Mouse (Mus musculus): ENCODE results near the gene AY358078. TPM values are rescaled to one million over a fixed set of nuclear protein-coding genes. Genes with fewer than 3 reads are reported as not detected.
"Not testable (repeated sequence)": the region's sequence is repeated elsewhere in the genome, so short reads cannot be mapped to it uniquely, and the experiment has no call there.

AY358078 gene
- polyA plus RNA-seq, 1 experiment from 2014 or later = not detected

DNA sequence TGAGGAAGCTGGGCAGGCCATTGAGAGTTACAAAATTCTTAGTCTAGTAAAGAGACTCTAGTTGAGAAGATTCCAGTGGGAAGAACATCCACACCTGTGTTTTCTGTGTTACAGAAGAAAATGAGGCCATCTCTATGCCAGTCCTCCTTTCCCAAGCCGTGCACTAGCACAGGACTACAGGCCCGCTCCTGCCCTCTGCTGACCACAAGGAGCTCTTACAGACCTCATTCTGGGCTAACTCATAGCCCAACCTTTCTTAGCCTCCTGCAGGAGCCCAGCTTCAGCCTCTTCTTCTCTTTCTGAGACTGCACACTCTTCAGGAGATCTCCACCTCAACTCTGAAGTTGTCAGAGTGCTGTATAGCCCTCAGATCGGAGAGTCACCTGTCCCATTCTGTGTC, 51.2 kb downstream of the AY358078 start:
- H3K4me3 ChIP-seq (ENCODE audit: low read depth, low read length); H3K36me3 ChIP-seq (ENCODE audit: control insufficient read depth, insufficient read depth, low read length); H3K9ac ChIP-seq (ENCODE audit: low read depth, low read length); H3K4me1 ChIP-seq (replicated peaks; ENCODE audit: control insufficient read depth, insufficient read depth, low read length); H3K9me3 ChIP-seq (ENCODE audit: control insufficient read depth, low read length); H3K4me2 ChIP-seq (replicated peaks; ENCODE audit: low read depth, low read length); H3K27ac ChIP-seq (ENCODE audit: low read depth, low read length); H3K27me3 ChIP-seq (ENCODE audit: control insufficient read depth, insufficient read depth, low read length); ATAC-seq (ENCODE audit: low FRiP score): not testable (repeated sequence)
- DNase-seq (ENCODE audit: low spot score) = peak; percentile 22
- 53% methylated on average over 3 of the region's 3 CpGs for WGBS

DNA sequence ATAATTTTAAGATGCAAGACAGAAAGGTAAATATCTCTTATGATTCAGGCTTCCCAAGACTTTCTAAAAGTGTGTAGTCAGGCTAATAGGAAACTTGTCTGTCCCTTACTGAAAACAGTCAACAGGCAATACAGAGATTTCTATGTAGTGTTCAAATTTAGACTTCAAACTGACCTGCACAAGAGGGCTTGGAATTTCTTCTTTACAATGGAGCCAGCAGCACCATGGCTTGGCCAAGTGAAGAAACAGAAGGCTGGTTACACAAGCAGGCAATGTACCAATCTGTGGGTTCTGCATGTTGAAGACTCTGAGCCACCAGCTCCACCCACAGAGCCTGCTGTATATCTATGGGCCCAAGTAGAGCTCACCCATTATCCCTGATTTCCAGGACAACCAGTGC, 53.6 kb downstream of the AY358078 start, which contains the start of gene Ear6:
Ear6 (plus strand) TSS at position 301 of the 400 bp plus-strand sequence.
- DNase-seq (ENCODE audit: low spot score) (no peak), ATAC-seq (ENCODE audit: low FRiP score) (no peak)
- no peaks in the 10 kb centered on the region for H3K4me1 ChIP-seq (replicated peaks; ENCODE audit: control insufficient read depth, insufficient read depth, low read length)
- H3K27me3 ChIP-seq (ENCODE audit: control insufficient read depth, insufficient read depth, low read length) = no peaks in the 10 kb centered on the region
- H3K4me3 ChIP-seq (ENCODE audit: low read depth, low read length) = no peak within 1 kb of the TSS
- no peaks in the 10 kb centered on the region for H3K9me3 ChIP-seq (ENCODE audit: control insufficient read depth, low read length)
- no peak within 1 kb of the TSS for H3K9ac ChIP-seq (ENCODE audit: low read depth, low read length)
- no peaks in the 10 kb centered on the region for H3K36me3 ChIP-seq (ENCODE audit: control insufficient read depth, insufficient read depth, low read length)
- no peak within 1 kb of the TSS for H3K27ac ChIP-seq (ENCODE audit: low read depth, low read length)
- H3K4me2 ChIP-seq (replicated peaks; ENCODE audit: low read depth, low read length) = no peak within 1 kb of the TSS

DNA sequence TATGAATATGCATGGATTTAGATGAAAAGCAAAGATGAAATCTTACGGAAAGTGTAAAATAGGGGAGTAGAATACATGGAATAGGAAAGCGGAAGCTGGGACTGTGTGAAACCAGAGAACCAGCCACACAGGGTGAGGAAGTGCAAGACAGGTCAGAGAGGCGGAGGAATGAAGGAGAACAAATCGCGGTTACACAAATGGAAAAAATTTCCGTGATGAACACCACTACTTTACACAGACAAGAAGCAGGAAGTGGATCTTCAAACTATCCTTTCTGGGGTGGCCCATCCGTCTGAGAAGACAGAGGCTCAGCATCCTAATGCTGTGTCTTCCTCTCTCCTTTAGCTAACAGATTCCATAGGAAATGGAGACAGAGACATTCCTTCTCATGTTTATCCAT, 55.4 kb downstream of the AY358078 start:
- not testable (repeated sequence) for H3K36me3 ChIP-seq (ENCODE audit: control insufficient read depth, insufficient read depth, low read length); DNase-seq (ENCODE audit: low spot score); H3K4me3 ChIP-seq (ENCODE audit: low read depth, low read length); H3K4me1 ChIP-seq (replicated peaks; ENCODE audit: control insufficient read depth, insufficient read depth, low read length); H3K4me2 ChIP-seq (replicated peaks; ENCODE audit: low read depth, low read length); H3K27ac ChIP-seq (ENCODE audit: low read depth, low read length); H3K9me3 ChIP-seq (ENCODE audit: control insufficient read depth, low read length); H3K9ac ChIP-seq (ENCODE audit: low read depth, low read length); ATAC-seq (ENCODE audit: low FRiP score); H3K27me3 ChIP-seq (ENCODE audit: control insufficient read depth, insufficient read depth, low read length)
- WGBS = 86% methylated on average over 7 of the region's 7 CpGs

DNA sequence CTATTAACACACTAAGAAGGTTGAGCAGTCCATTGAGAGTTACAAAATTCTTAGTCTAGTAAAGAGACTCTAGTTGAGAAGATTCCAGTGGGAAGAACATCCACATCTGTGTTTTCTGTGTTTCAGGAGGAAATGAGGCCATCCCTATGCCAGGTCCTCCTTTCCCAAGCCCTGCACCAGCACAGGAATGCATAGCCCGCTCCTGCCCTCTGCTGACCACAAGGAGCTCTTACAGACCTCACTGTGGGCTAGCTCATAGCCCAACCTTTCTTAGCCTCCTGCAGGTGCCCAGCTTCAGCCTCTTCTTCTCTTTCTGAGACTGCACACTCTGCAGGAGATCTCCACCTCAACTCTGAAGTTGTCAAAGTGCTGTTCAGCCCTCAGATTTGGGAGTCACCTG, 63.8 kb downstream of the AY358078 start:
- 0% methylated on average over 1 of the region's 1 CpGs for WGBS
- not testable (repeated sequence) for H3K9ac ChIP-seq (ENCODE audit: low read depth, low read length); H3K4me1 ChIP-seq (replicated peaks; ENCODE audit: control insufficient read depth, insufficient read depth, low read length); H3K4me2 ChIP-seq (replicated peaks; ENCODE audit: low read depth, low read length); H3K4me3 ChIP-seq (ENCODE audit: low read depth, low read length); ATAC-seq (ENCODE audit: low FRiP score); H3K9me3 ChIP-seq (ENCODE audit: control insufficient read depth, low read length); H3K27me3 ChIP-seq (ENCODE audit: control insufficient read depth, insufficient read depth, low read length); H3K27ac ChIP-seq (ENCODE audit: low read depth, low read length); H3K36me3 ChIP-seq (ENCODE audit: control insufficient read depth, insufficient read depth, low read length)
- peak; percentile 32 for DNase-seq (ENCODE audit: low spot score)

DNA sequence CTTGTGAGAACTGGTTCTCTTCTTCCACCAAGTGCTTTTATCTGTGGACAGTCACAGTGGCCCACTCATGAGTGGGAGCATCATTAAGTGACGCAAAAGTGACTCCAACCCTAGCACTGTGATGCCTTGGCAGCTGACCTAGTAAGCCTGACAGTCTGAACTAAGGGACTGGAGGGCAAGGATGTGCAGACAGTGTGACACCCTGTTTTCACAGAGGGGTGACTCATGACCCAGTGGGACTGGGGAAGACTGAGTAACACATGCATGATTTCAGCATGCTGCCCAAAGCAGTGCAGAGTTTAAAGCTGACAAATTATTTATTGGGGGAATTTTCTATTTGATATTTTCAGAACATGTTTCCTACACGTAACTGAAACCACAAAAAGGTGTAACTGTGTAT, 70.9 kb downstream of the AY358078 start:
- H3K4me1 ChIP-seq (replicated peaks; ENCODE audit: control insufficient read depth, insufficient read depth, low read length) = no peaks in the 10 kb centered on the region
- DNase-seq (ENCODE audit: low spot score) = no peak
- no peak overlapping the region for H3K4me2 ChIP-seq (replicated peaks; ENCODE audit: low read depth, low read length)
- no peaks in the 10 kb centered on the region for H3K27me3 ChIP-seq (ENCODE audit: control insufficient read depth, insufficient read depth, low read length)
- no peak overlapping the region for H3K27ac ChIP-seq (ENCODE audit: low read depth, low read length)
- WGBS = 88% methylated on average over 2 of the region's 2 CpGs
- no peak overlapping the region for H3K4me3 ChIP-seq (ENCODE audit: low read depth, low read length)
- H3K9me3 ChIP-seq (ENCODE audit: control insufficient read depth, low read length) = no peaks in the 10 kb centered on the region
- H3K9ac ChIP-seq (ENCODE audit: low read depth, low read length) = no peak overlapping the region
- no peaks in the 10 kb centered on the region for H3K36me3 ChIP-seq (ENCODE audit: control insufficient read depth, insufficient read depth, low read length)
- no peak for ATAC-seq (ENCODE audit: low FRiP score)

DNA sequence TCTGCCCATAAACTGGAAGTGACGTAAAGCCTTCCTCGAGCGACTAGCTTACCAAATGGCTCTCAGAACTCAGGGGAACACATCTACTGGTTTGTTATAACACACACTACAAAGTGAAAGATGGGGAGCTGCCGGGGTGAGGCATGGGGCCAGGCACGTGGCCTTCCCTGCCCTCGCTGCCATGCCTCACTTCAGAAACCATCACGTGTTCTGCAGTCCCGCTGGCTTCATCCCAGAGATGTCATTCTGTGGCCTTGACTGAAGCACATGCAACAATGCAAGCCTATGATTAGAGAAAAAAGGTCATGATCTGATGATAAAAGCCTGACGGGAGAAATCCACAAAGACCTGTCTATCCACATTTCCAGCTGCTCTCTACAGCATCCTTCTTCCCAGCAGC, 71.9 kb downstream of the AY358078 start:
- WGBS = 84% methylated on average over 9 of the region's 9 CpGs
- no peak overlapping the region for H3K4me2 ChIP-seq (replicated peaks; ENCODE audit: low read depth, low read length)
- no peaks in the 10 kb centered on the region for H3K27me3 ChIP-seq (ENCODE audit: control insufficient read depth, insufficient read depth, low read length)

More for the DNA sequence above, 71.9 kb downstream of the AY358078 start:
- no peaks in the 10 kb centered on the region for H3K9me3 ChIP-seq (ENCODE audit: control insufficient read depth, low read length)
- no peak overlapping the region for H3K4me3 ChIP-seq (ENCODE audit: low read depth, low read length)
- no peak for ATAC-seq (ENCODE audit: low FRiP score)
- H3K9ac ChIP-seq (ENCODE audit: low read depth, low read length) = no peak overlapping the region
- DNase-seq (ENCODE audit: low spot score) = no peak
- H3K36me3 ChIP-seq (ENCODE audit: control insufficient read depth, insufficient read depth, low read length) = no peaks in the 10 kb centered on the region
- H3K4me1 ChIP-seq (replicated peaks; ENCODE audit: control insufficient read depth, insufficient read depth, low read length) = no peaks in the 10 kb centered on the region
- no peak overlapping the region for H3K27ac ChIP-seq (ENCODE audit: low read depth, low read length)

Other genes starting within 250 kb of the AY358078 start
- 0.13 TPM in 1 of 2 replicates, not detected in the other for gene Gm5622, start 247.3 kb upstream of the AY358078 start, polyA plus RNA-seq (2014; fragmentation: Nextera tagmentation; extraction: Ambion mirVana)
- not detected in 2 replicates for gene Gm17175, start 226.0 kb upstream of the AY358078 start, polyA plus RNA-seq (2014; fragmentation: Nextera tagmentation; extraction: Ambion mirVana)
- not detected in 2 replicates for gene Gm17174, start 207.9 kb upstream of the AY358078 start, polyA plus RNA-seq (2014; fragmentation: Nextera tagmentation; extraction: Ambion mirVana)
- gene Gm17078, start 188.7 kb upstream of the AY358078 start, polyA plus RNA-seq (2014; fragmentation: Nextera tagmentation; extraction: Ambion mirVana) = not detected in 2 replicates
- not detected in 2 replicates for gene Gm4181, start 164.4 kb upstream of the AY358078 start, polyA plus RNA-seq (2014; fragmentation: Nextera tagmentation; extraction: Ambion mirVana)
- gene Gm17079, start 104.6 kb upstream of the AY358078 start, polyA plus RNA-seq (2014; fragmentation: Nextera tagmentation; extraction: Ambion mirVana) = not detected in 2 replicates
- not detected in 2 replicates for gene Gm5800, start 82.9 kb upstream of the AY358078 start, polyA plus RNA-seq (2014; fragmentation: Nextera tagmentation; extraction: Ambion mirVana)
- not detected in 2 replicates for gene Ang4, start 26.5 kb upstream of the AY358078 start, polyA plus RNA-seq (2014; fragmentation: Nextera tagmentation; extraction: Ambion mirVana)
- not detected in 2 replicates for gene Ear6, start 53.7 kb downstream of the AY358078 start, polyA plus RNA-seq (2014; fragmentation: Nextera tagmentation; extraction: Ambion mirVana)
- 49.0 and 52.8 TPM in 2 replicates for gene Mettl17, start 84.8 kb downstream of the AY358078 start, polyA plus RNA-seq (2014; fragmentation: Nextera tagmentation; extraction: Ambion mirVana)
- gene Slc39a2, start 92.8 kb downstream of the AY358078 start, polyA plus RNA-seq (2014; fragmentation: Nextera tagmentation; extraction: Ambion mirVana) = 0.45 and 0.59 TPM in 2 replicates
- 11.8 and 12.3 TPM in 2 replicates for gene Ndrg2, start 114.1 kb downstream of the AY358078 start, polyA plus RNA-seq (2014; fragmentation: Nextera tagmentation; extraction: Ambion mirVana)
- gene Tppp2, start 118.4 kb downstream of the AY358078 start, polyA plus RNA-seq (2014; fragmentation: Nextera tagmentation; extraction: Ambion mirVana) = not detected in 2 replicates
- not detected in 2 replicates for gene Rnase13, start 122.7 kb downstream of the AY358078 start, polyA plus RNA-seq (2014; fragmentation: Nextera tagmentation; extraction: Ambion mirVana)
- 58.5 and 58.8 TPM in 2 replicates for gene Arhgef40, start 184.7 kb downstream of the AY358078 start, polyA plus RNA-seq (2014; fragmentation: Nextera tagmentation; extraction: Ambion mirVana)
- gene Tmem253, start 215.6 kb downstream of the AY358078 start, polyA plus RNA-seq (2014; fragmentation: Nextera tagmentation; extraction: Ambion mirVana) = 0.50 and 1.6 TPM in 2 replicates
- gene Zfp219, start 220.7 kb downstream of the AY358078 start, polyA plus RNA-seq (2014; fragmentation: Nextera tagmentation; extraction: Ambion mirVana) = 55.3 and 67.1 TPM in 2 replicates
- gene Olfr221, start 242.4 kb downstream of the AY358078 start, polyA plus RNA-seq (2014; fragmentation: Nextera tagmentation; extraction: Ambion mirVana) = not detected in 2 replicates